Mouse (Mus musculus) ES-CJ7 (cell line): ENCODE measurements around the gene Sergef.

Source experiments
- DNase-seq: peaks from one replicate; pipeline ENCODE4 v3.0.0; 2011; ENCODE audit warnings: low read depth, low spot score

The Sergef gene

DNA sequence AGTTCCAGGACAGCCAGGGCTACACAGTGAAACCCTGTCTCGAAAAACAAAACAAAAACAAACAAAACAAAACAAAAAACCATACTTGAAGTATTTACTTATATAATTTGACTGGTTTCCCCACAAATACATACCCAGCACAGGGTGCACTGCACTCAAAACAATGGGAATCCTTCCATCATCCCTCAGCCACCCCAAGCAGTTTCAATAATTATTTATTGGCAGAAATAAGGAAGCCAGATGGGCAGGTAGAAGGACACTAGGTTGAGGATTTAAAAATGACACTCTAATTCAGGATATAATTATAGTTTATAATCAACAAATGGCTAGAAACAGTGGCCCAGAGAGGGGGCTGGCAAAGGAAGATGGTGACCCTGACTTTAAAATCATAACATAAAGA, 99.0 kb downstream of the Sergef start:
- no peak for DNase-seq

DNA sequence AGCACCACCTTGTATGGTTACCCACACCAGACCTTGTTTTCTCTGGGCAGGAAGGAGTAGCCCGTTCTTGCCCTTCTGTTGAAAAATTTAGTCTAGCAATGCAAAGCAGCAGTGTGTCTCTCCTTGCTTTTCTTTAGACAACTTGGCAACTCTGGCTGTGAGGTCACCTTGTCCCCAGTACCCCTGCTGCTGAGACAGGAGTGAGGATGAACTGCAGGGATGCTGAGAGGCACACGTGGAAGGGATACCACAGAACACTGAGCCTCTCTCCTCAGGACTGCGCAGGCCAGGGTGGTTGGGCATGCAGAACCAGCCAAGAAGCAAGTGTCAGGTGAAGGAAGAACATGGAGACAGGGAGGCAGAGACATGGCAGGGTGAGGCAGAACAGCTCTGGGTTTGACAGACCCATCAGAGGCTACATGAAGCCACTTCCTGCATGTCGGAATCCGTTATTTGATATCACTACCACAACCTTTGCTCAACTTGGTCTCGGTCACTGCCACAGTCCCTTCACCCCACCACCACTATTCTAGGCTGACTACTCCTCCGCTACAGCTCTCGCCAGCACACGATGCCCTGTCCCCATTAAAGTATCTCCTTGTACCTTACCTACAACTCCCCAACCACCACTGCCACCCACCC, 103.0 kb downstream of the Sergef start:
- no peak for DNase-seq

DNA sequence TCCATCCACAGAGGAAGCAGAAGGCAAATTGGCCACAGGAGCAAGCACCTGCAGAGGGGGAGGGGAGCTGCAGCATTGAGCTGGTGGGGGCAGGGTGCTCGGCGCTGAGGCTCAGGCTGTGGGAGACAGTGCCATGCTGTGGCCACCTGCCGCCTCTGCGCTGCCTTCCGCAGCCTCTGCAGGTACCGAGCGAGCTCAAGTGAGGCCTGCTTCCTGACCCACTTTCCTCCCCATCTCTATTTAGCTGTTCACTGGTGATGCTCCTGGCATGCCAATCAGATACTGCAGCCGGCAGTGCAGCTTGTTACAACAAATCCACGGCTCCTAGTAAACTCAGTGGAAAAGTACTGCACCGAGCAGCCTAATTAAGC, 104.2 kb downstream of the Sergef start:
- DNase-seq = peak; percentile 43

DNA sequence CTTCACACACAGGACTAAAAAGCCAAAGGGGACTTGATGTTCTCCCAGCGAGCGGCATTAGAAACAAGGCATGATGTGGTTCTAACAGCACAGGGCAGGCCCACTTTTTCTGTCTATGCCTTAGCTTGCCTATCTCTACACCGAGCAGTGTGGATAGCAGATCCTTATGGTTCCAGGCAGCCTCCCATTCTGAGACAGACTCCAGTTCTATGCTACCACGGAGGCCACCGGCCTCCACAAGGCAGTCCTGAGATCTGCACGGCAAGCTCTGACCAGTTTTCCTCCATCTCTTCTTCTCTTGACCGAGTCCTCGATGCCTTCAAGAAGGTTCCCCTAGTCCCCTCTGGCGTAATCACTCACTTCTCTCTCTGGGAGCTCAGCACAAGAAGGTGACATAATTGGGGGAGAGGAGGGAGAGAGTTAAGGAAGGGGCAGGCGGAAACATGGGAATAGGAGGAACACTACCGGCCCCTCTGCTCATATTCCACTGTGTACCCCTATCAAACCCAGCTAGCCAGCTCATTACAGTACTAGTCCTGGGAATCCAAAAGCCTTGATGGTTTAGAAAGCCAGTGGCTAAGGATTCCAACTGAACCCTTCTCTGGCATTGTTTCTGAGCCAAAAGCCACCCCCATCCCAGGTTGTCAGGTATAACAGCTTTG, 104.7 kb downstream of the Sergef start:
- no peak for DNase-seq

DNA sequence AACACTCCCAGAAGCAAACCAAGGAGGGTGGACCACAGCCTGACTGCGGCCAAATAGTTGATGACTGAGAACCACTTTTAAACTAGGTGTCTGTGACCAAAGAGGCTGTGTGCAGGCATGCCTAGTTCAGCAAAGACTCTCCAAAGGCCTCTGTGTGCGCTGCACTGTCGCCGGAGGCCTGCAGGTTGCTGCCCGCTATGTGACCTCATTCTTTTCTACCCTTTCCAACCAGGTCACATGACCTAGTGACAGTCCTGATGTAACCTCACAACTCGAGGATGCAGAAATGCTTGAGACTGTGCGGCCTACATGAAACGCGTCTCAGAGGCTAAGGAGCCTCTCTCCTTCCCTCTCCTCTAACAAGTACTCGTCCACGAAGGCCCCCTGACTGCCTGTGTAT, 106.1 kb downstream of the Sergef start:
- DNase-seq = no peak

- no peak for DNase-seq
Measured at GRCm38 (mm10) chr7:46531345-46531744, 108.3 kb downstream of the Sergef start.

DNA sequence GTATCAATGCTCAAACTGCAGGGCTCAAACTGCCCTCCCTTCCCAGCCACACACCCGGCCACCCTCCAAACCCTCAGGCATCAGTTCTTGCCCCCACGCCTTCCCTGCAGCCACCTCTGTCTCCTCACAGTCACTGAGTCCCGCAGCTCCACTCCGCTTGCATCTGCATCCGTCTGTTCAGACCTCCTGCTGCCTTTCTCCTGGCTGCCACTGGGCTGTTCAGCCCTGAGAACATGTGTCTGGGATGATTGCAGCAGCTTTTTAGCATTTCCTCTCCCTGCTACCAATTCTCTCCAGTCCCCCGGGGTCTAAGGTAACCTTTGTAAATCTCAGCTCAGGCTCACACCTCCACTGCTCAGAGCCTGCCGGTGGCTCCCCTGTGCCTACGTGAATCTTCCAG, 109.7 kb downstream of the Sergef start:
- no peak for DNase-seq

GRCm38 (mm10) chr7:46529259-46529658, 110.3 kb downstream of the Sergef start:
- no peak for DNase-seq

DNA sequence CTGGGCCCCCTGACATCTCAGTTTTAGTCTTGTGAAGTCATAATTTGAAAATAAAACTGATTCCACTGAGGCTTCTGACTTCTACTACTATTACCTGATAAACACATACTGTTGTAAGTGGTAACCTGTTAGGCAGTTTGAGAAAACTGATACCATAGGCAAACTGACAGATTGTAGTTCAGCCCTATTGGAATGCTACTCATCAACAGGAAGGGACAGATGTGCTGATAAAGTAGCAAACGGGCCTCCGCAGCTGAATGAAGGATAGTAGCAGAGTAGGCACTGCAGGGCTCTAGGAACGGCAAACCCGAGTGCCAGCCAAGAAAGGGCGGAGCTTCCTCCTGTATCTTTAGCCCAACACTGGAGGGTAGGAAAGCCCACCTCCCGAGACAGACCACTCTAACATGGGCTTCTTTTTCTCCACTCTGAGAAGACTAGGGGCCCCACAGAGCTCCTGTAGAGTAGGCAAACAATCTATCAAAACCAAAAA, 112.9 kb downstream of the Sergef start:
- no peak for DNase-seq

- no peak for DNase-seq
Measured at GRCm38 (mm10) chr7:46523215-46523614, 116.4 kb downstream of the Sergef start.

DNA sequence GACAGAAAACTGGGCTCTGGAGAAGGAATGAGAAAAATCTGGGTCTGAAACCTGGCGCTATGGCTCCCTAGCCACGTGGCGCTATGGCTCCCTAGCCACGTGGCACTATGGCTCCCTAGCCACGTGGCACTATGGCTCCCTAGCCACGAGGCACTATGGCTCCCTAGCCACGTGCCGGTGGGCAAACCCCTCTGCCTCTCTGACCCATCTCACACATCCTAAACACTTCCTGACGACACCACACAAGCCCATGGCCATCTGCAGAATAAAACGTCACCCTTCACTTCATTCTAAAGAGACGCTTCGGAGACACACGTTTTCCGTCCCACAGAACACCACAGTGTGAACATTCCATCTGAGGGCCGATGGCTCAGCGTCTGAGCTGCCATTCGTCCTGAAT, 117.8 kb downstream of the Sergef start:
- DNase-seq = no peak

DNA sequence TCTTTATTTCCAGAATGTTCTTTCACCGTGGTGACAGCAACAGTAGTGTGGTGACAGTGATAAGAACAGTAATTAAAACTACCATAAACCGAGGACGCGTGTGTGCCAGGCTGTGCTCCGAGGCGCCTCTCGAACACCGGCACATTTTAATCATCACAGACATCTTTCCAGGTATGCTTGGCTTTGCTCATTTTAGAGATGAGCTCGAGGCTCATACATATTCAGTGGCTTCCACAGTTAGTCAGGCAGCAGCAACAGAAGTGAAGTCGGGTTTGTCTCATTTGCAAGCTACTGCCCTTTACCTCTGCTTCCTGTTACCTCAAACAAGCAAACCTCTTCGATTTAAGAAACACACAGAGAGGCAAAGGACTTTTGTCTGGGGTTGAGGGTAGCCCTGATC, 120.5 kb downstream of the Sergef start:
- no peak for DNase-seq

DNA sequence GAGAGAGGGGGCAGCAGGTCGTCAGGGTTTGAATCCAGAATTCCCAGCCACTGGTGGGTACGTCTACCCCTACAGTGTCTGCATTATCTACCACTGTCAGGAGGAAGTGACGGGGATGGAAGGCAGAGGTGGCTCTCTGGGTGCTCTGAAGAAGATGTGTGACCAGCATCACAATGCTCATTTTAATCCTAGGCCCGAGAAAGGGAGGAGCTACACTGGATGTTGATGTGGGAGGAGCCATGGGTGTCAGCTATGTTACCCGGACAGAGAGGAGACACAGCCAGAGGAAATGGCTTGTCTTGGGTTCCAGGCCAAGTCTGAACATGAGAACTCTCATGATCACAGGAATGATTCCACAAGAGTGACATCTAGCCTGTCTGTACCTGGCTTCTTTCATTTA, 122.4 kb downstream of the Sergef start:
- DNase-seq = no peak

- peak; percentile 42 for DNase-seq
Measured at GRCm38 (mm10) chr7:46515960-46516359, 123.6 kb downstream of the Sergef start.

GRCm38 (mm10) chr7:46514981-46515380, 124.6 kb downstream of the Sergef start:
- DNase-seq = no peak

GRCm38 (mm10) chr7:46513562-46513961, 126.0 kb downstream of the Sergef start:
- DNase-seq = no peak

DNA sequence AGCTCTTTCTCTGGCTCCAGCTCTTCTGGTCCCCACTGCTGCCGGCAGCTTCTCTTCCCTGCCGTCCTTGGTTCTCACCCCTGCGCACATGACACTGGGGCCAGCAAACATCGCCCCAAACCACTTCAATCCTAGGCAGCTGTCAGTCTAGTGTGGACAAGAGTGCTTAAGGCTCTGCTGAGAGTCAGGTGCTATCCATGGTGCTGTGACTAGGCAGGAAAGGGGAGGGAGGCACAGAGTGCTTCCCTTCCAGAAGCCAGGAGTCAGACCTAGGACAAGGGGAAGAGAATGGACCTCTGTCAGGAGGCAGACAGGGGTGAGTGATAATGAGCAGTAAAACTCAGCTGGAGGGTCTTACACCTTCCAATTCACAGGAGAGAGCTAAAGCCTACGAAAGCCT, 126.8 kb downstream of the Sergef start:
- no peak for DNase-seq

DNA sequence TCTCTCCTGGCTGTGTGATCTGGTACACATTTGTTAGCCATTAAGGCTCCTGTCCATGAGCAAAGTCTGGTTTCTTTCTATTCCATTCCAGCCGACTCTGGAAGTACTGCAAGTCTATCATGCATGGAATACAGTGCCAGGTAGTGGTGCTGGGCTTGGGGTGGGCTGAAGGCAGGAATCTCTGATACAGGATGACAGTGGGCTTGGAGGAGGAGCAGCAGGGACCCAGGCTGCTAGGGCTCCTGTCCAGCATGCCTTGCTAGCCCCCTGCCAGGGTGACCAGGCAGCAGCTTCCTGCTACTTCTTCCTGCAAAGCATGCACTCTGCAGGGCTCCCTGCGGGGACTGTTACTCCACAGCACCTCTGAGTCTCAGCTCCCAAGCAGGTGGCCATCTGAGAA, 128.8 kb downstream of the Sergef start:
- DNase-seq = no peak

GRCm38 (mm10) chr7:46509391-46510310, 130.0 kb downstream of the Sergef start:
- peak; percentile 16 for DNase-seq

DNA sequence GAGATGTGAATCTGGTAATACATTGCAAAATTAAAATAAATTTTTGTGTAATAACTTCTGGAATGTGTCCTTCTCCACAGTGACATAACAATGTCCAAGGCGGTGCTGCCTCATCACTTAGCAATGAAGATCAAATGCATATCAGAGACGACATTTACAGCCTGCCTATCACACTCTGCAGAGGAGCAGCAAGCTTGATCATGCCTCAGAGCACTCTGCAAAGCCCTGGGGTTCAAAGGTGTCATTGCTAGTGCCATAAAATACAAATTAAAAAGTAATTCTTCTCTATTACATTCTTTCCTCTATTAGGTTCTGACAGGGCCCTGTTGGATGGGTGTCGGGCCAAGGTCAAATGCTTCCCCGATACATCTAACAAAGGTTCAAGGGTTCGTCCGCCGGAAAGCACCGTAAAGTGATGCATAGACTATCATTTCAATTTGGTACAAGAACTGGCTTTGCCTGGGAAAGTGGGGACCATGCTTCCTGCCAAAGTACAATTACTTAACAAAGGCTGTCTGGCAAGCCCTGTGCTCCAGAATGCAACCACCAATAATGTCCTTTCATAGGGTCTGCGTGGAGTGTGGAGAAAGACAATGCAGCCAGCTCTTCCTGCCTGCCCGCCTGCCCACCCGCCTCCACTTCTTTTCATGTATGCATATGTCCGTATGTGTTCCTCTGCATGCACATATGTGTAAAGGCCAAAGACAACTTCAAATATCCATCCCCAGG, 130.9 kb downstream of the Sergef start:
- no peak for DNase-seq

- DNase-seq = no peak
Measured at GRCm38 (mm10) chr7:46504157-46504556, 135.4 kb downstream of the Sergef start.

DNA sequence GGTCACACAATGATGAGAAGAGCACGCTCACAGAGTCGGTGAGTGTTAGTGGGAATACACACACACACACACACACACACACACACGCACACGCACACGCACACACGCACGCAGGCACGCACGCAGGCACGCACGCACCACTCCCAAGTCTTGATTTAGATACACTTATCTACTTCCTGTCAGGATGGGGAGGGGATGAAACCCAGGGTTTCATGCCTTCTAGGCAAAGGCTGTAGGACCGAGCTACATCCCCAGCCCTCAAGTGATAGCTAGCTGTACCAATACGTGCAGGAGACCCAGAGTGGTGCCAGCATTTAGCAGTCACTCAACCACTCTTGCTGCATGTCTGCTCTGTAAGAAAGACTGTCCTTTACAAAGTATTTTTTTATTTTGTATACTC, 137.0 kb downstream of the Sergef start:
- no peak for DNase-seq
